Mouse (Mus musculus) left cerebral cortex, postnatal 25 days (tissue): Measurements from ENCODE around the gene Gm28510. TPM values are rescaled to one million over a fixed set of nuclear protein-coding genes. Genes with fewer than 3 reads are reported as not detected.
"Not testable (repeated sequence)": the region's sequence is repeated elsewhere in the genome, so short reads cannot be mapped to it uniquely, and the experiment has no call there.

ENCODE experiments used
- DNase-seq, 2 experiments: peaks; one replicate each; pipeline ENCODE4 v3.0.0; 2022; ENCODE audit warnings: low spot score in 2 of 2, mixed read lengths in 1 of 2
- intact Hi-C: fragments of 180-260 bp; cut with DNase I; formaldehyde crosslinking; loops from one replicate; pipeline ENCODE4 v1.15.1; 2025
- total RNA-seq, 2 experiments: library from RNA; stranded (reverse); gene quantifications; 2 replicates each; pipeline ENCODE4 v1.2.3; 2021

The Gm28510 gene
- total RNA-seq = not detected

- intact Hi-C loops, DNase-seq: not testable (repeated sequence)
These were observed at the start of gene Gm28510 for GRCm38 (mm10) chrY:10412437-10412836. Gm28510 (plus strand) TSS chrY:10412737.

Other genes with a start within 250 kb of the Gm28510 start
- gene Gm20834, start 88.1 kb upstream of the Gm28510 start, total RNA-seq = not detected
- gene Gm20737, start 123.3 kb downstream of the Gm28510 start, total RNA-seq = not detected
- gene Gm21775, start 140.7 kb downstream of the Gm28510 start, total RNA-seq = not detected
- gene Gm21900, start 203.6 kb downstream of the Gm28510 start, total RNA-seq = not detected